Mouse (Mus musculus): ENCODE measurements around the gene Tmem132a. TPM values are rescaled to one million over a fixed set of nuclear protein-coding genes. Genes with fewer than 3 reads are reported as not detected.

Tmem132a gene
- polyA plus RNA-seq, 1 experiment = 2.9 TPM

- Histone ChIP-seq H3K36me3 (replicated peaks; ENCODE audit: low read length) (no peaks in the 10 kb centered on the region), H3K4me3 (replicated peaks) (no peak within 1 kb of the TSS)
- TF ChIP-seq FLI1 (IDR thresholded peaks at IDR 0.05; ENCODE audit: low read length) = no peak
- TF ChIP-seq GATA1 (IDR thresholded peaks at IDR 0.05; ENCODE audit: borderline replicate concordance, low read length) = no peak
Observed at GRCm38 (mm10) chr19:10839010-10839892, 30.5 kb downstream of the Tmem132a start, which contains the start of gene Slc15a3. Gene Slc15a3, plus strand, starts transcription at chr19:10839727.

GRCm38 (mm10) chr19:10835671-10836070 lies 34.1 kb downstream of the Tmem132a start:
- no peak for TF ChIP-seq FLI1 (IDR thresholded peaks at IDR 0.05; ENCODE audit: low read length)
- no peak for TF ChIP-seq GATA1 (IDR thresholded peaks at IDR 0.05; ENCODE audit: borderline replicate concordance, low read length)
- Histone ChIP-seq H3K4me3 (replicated peaks) (no peak overlapping the region), H3K9me3 (peaks cover 11% of the 10 kb centered on the region), H3K4me1 (peaks cover 11% of the 10 kb centered on the region), H3K27me3 (replicated peaks) (peaks cover 79% of the 10 kb centered on the region), H3K36me3 (replicated peaks; ENCODE audit: low read length) (no peaks in the 10 kb centered on the region)

More at GRCm38 (mm10) chr19:10839010-10839892, 30.5 kb downstream of the Tmem132a start, which contains the start of gene Slc15a3:
- Histone ChIP-seq H3K9me3 (no peaks in the 10 kb centered on the region; the same call in 1 of the 2 replicates), H3K27me3 (replicated peaks) (peaks cover 77% of the 10 kb centered on the region), H3K4me1 (peaks cover 20% of the 10 kb centered on the region)

DNA sequence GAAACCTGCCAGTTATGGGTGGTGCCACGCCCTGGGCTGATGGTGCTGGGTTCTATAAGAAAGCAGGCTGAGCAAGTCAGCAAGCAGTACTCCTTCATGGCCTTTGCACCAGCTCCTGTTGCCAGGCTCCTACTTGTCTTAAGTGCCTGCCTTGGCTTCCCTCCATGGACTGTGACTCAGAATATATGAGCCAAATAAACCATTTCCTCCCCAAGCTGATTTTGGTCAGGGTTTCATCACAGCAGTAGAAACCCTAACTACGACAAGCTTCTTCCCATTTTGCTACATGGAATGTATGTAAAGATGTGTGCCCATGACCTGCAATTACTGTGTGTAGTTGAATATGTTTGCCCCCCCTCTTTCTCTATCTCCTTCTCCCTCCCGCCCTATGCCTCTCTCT lies 36.1 kb downstream of the Tmem132a start:
- Histone ChIP-seq H3K4me1 (peaks cover 11% of the 10 kb centered on the region), H3K27me3 (replicated peaks) (peaks cover 79% of the 10 kb centered on the region), H3K9me3 (peaks cover 11% of the 10 kb centered on the region), H3K36me3 (replicated peaks; ENCODE audit: low read length) (no peaks in the 10 kb centered on the region), H3K4me3 (replicated peaks) (no peak overlapping the region)
- no peak for TF ChIP-seq GATA1 (IDR thresholded peaks at IDR 0.05; ENCODE audit: borderline replicate concordance, low read length)
- TF ChIP-seq FLI1 (IDR thresholded peaks at IDR 0.05; ENCODE audit: low read length) = no peak

GRCm38 (mm10) chr19:10832030-10832429 lies 37.7 kb downstream of the Tmem132a start:
- Histone ChIP-seq H3K4me3 (replicated peaks) (no peak overlapping the region), H3K27me3 (replicated peaks) (peaks cover 76% of the 10 kb centered on the region), H3K4me1 (peaks cover 11% of the 10 kb centered on the region), H3K36me3 (replicated peaks; ENCODE audit: low read length) (no peaks in the 10 kb centered on the region), H3K9me3 (peaks cover 11% of the 10 kb centered on the region)
- TF ChIP-seq GATA1 (IDR thresholded peaks at IDR 0.05; ENCODE audit: borderline replicate concordance, low read length) (no peak), FLI1 (IDR thresholded peaks at IDR 0.05; ENCODE audit: low read length) (no peak)

- Histone ChIP-seq H3K4me3 (replicated peaks) (peak overlapping the region; percentile 7), H3K9me3 (peaks cover 11% of the 10 kb centered on the region), H3K36me3 (replicated peaks; ENCODE audit: low read length) (no peaks in the 10 kb centered on the region), H3K4me1 (peaks cover 11% of the 10 kb centered on the region), H3K27me3 (replicated peaks) (peaks cover 75% of the 10 kb centered on the region)
- TF ChIP-seq GATA1 (IDR thresholded peaks at IDR 0.05; ENCODE audit: borderline replicate concordance, low read length) (no peak), FLI1 (IDR thresholded peaks at IDR 0.05; ENCODE audit: low read length) (no peak)
Observed at GRCm38 (mm10) chr19:10831424-10831823, 38.3 kb downstream of the Tmem132a start.

DNA sequence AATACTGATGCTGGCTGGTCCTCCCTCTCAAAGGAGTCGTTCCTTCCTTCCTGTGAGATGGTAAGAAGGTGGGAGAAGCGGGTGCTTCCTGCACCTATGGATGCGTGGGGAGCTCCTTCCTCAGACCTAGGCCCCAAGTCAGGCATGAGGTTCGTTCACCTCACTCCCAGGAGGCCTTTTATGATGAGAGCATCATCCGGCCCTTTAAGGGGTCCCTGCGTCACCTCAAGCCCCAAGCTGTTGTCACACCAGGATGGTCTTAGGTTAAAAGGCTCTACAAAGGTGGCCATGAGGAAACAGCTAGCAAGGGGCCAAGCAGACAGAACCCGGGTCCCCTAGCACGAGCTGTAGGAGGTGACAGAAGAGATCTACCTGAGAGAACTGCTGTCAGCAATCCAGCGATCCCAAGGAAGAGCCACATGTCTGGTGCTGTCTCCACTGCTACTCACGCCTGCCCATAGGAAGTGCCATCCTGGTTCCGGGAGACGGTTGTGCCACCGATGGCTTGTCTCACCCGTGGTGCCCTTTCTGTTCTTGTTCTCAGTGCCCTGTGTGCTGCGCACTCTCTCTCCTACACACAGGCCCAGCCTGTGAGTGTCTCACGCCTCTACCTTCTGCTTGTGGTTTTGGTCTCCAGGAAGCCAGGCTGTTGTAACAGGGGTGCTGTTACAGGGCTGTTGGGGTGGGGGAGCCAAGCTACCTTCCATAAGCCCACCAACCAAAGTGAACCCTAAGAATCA lies 40.1 kb downstream of the Tmem132a start, which contains the start of gene Cd6:
Gene Cd6, minus strand, starts transcription at position 623 of the 740 bp plus-strand sequence.
- H3K4me1 ChIP-seq = peaks cover 11% of the 10 kb centered on the region
- TF ChIP-seq FLI1 (IDR thresholded peaks at IDR 0.05; ENCODE audit: low read length) (no peak), GATA1 (IDR thresholded peaks at IDR 0.05; ENCODE audit: borderline replicate concordance, low read length) (no peak)
- peaks cover 11% of the 10 kb centered on the region for H3K9me3 ChIP-seq
- H3K36me3 ChIP-seq (replicated peaks; ENCODE audit: low read length) = no peaks in the 10 kb centered on the region
- peaks cover 72% of the 10 kb centered on the region for H3K27me3 ChIP-seq (replicated peaks)
- no peak within 1 kb of the TSS for H3K4me3 ChIP-seq (replicated peaks)

GRCm38 (mm10) chr19:10828321-10828720 lies 41.4 kb downstream of the Tmem132a start:
- Histone ChIP-seq H3K36me3 (replicated peaks; ENCODE audit: low read length) (no peaks in the 10 kb centered on the region), H3K4me1 (peaks cover 11% of the 10 kb centered on the region), H3K9me3 (peaks cover 3% of the 10 kb centered on the region), H3K27me3 (replicated peaks) (peaks cover 64% of the 10 kb centered on the region), H3K4me3 (replicated peaks) (no peak overlapping the region)
- TF ChIP-seq GATA1 (IDR thresholded peaks at IDR 0.05; ENCODE audit: borderline replicate concordance, low read length) = no peak
- TF ChIP-seq FLI1 (IDR thresholded peaks at IDR 0.05; ENCODE audit: low read length) = no peak

- no peak overlapping the region for H3K4me3 ChIP-seq (replicated peaks)
- H3K9me3 ChIP-seq = no peaks in the 10 kb centered on the region
- H3K27me3 ChIP-seq (replicated peaks) = peaks cover 43% of the 10 kb centered on the region
- H3K4me1 ChIP-seq = peaks cover 4% of the 10 kb centered on the region
- no peaks in the 10 kb centered on the region for H3K36me3 ChIP-seq (replicated peaks; ENCODE audit: low read length)
- no peak for TF ChIP-seq GATA1 (IDR thresholded peaks at IDR 0.05; ENCODE audit: borderline replicate concordance, low read length)
- no peak for TF ChIP-seq FLI1 (IDR thresholded peaks at IDR 0.05; ENCODE audit: low read length)
Observed at GRCm38 (mm10) chr19:10824061-10824460, 45.7 kb downstream of the Tmem132a start.

GRCm38 (mm10) chr19:10822534-10822933 lies 47.2 kb downstream of the Tmem132a start:
- TF ChIP-seq FLI1 (IDR thresholded peaks at IDR 0.05; ENCODE audit: low read length) = no peak
- no peak for TF ChIP-seq GATA1 (IDR thresholded peaks at IDR 0.05; ENCODE audit: borderline replicate concordance, low read length)

More at GRCm38 (mm10) chr19:10822534-10822933, 47.2 kb downstream of the Tmem132a start:
- no peaks in the 10 kb centered on the region for H3K36me3 ChIP-seq (replicated peaks; ENCODE audit: low read length)
- peaks cover 37% of the 10 kb centered on the region for H3K27me3 ChIP-seq (replicated peaks)
- H3K4me1 ChIP-seq = peaks cover 4% of the 10 kb centered on the region
- no peaks in the 10 kb centered on the region for H3K9me3 ChIP-seq
- H3K4me3 ChIP-seq (replicated peaks) = no peak overlapping the region

All from megakaryocyte, embryonic 14.5 days (primary cell).